Comparison of ENCODE assay signal across 21 mouse cellular contexts in genomic region chr9:9207251-9207650, GRCm38 (mm10). TPM values are rescaled to one million over a fixed set of nuclear protein-coding genes. Genes with fewer than 3 reads are reported as not detected.
"Had no signal": no experiment of that assay in that cellular context is flagged by ENCODE, and none has a peak within 500 bp of the region (broad histone marks: within the 10 kb centered on the region; RNA-seq: fewer than 3 reads in every experiment).

No protein-coding gene starts in this region.

- H3K4me1 ChIP-seq: intestine, embryonic 15.5 days; liver, embryonic 12.5 days; liver, embryonic 15.5 days had no signal

- H3K27me3 ChIP-seq: intestine, embryonic 15.5 days; limb, embryonic 13.5 days; liver, embryonic 12.5 days; liver, embryonic 15.5 days had no signal

- H3K4me3 ChIP-seq: intestine, embryonic 15.5 days; layer of hippocampus, adult 2 months; limb, embryonic 13.5 days; liver, embryonic 12.5 days; liver, embryonic 15.5 days had no signal

- ATAC-seq: liver, embryonic 12.5 days had no signal

- DNase-seq: kidney, adult 11 months; kidney, adult 9 months; kidney, postnatal 25 days; left cerebral cortex, postnatal 4 days; liver; lung, adult 2 months; lung, postnatal 14 days; lung, postnatal 4 days; midbrain, embryonic 14.5 days; right cerebral cortex, adult 18-20 months; right cerebral cortex, postnatal 14 days; right cerebral cortex, postnatal 4 days; thymus, postnatal 36 days had no signal

- H3K27ac ChIP-seq: intestine, embryonic 15.5 days; kidney, postnatal 0 days; layer of hippocampus, adult 2 months; limb, embryonic 13.5 days; liver, embryonic 12.5 days; liver, embryonic 15.5 days had no signal

- H3K9ac ChIP-seq: intestine, embryonic 15.5 days; limb, embryonic 13.5 days; liver, embryonic 12.5 days; liver, embryonic 15.5 days had no signal

- H3K36me3 ChIP-seq: intestine, embryonic 15.5 days; limb, embryonic 13.5 days; liver, embryonic 12.5 days; liver, embryonic 15.5 days had no signal

- H3K4me2 ChIP-seq: intestine, embryonic 15.5 days; limb, embryonic 13.5 days; liver, embryonic 12.5 days; liver, embryonic 15.5 days; midbrain, embryonic 11.5 days had no signal

- H3K9me3 ChIP-seq: intestine, embryonic 15.5 days; limb, embryonic 13.5 days; liver, embryonic 12.5 days; liver, embryonic 15.5 days had no signal

RNA-seq across cellular contexts. Expression of gene Arhgap42, which starts 31.6 kb away (rescaled TPM):
- total RNA-seq: megakaryocyte-erythroid progenitor cell, adult 5-6 weeks had no signal
